Mouse (Mus musculus) embryonic facial prominence, embryonic 11.5 days (tissue): ENCODE data around the gene Psmd4. TPM values are rescaled to one million over a fixed set of nuclear protein-coding genes. Genes with fewer than 3 reads are reported as not detected.
"Not testable (repeated sequence)": the region's sequence is repeated elsewhere in the genome, so short reads cannot be mapped to it uniquely, and the experiment has no call there.

Experiments used
- ATAC-seq: fragments of 200-750 bp; cut with Nextera tagmentation; replicated peaks from 2 replicates; pipeline ENCODE4 v1.8.0; 2017; ENCODE audit warnings: low read depth; ENCODE audit not compliant: insufficient number of reproducible peaks, low FRiP score, low TSS enrichment
- DNase-seq: peaks from one replicate; pipeline ENCODE4 v3.0.0-alpha.2; 2015; ENCODE audit warnings: low spot score
- H3K27ac ChIP-seq: fragments of 300-500 bp; sonication (generic); replicated peaks from 2 replicates; pipeline ENCODE4 v1.5.1; 2014; ENCODE audit warnings: mild to moderate bottlenecking, low read depth, low read length, control low read depth
- H3K27me3 ChIP-seq: fragments of 300-500 bp; sonication (generic); 2 replicates; pipeline ENCODE4 v1.6.1; 2014; ENCODE audit warnings: mild to moderate bottlenecking, low read length, moderate library complexity, mixed read lengths; ENCODE audit not compliant: control insufficient read depth, insufficient read depth
- H3K36me3 ChIP-seq: fragments of 300-500 bp; sonication (generic); replicated peaks from 2 replicates; pipeline ENCODE4 v1.6.1; 2014; ENCODE audit warnings: low read depth, mild to moderate bottlenecking, low read length, moderate library complexity, mixed read lengths; ENCODE audit not compliant: control insufficient read depth, insufficient read depth
- H3K4me1 ChIP-seq: fragments of 300-500 bp; sonication (generic); 2 replicates; pipeline ENCODE4 v1.6.1; 2014; ENCODE audit warnings: low read length, mixed read lengths; ENCODE audit not compliant: control insufficient read depth, insufficient read depth
- H3K4me2 ChIP-seq: fragments of 300-500 bp; sonication (generic); 2 replicates; pipeline ENCODE4 v1.6.1; 2014; ENCODE audit warnings: low read depth, mild to moderate bottlenecking, control low read depth, low read length, moderate library complexity
- H3K4me3 ChIP-seq: fragments of 300-500 bp; sonication (generic); 2 replicates; pipeline ENCODE4 v1.5.1; 2014; ENCODE audit warnings: low read depth, low read length, control low read depth
- H3K9ac ChIP-seq: fragments of 300-500 bp; sonication (generic); replicated peaks from 2 replicates; pipeline ENCODE4 v1.6.1; 2014; ENCODE audit warnings: mild to moderate bottlenecking, control low read depth, low read length
- H3K9me3 ChIP-seq: fragments of 300-500 bp; sonication (generic); replicated peaks from 2 replicates; pipeline ENCODE4 v1.6.1; 2016; ENCODE audit warnings: mild to moderate bottlenecking, low read length, inconsistent platforms, mixed read lengths; ENCODE audit not compliant: control insufficient read depth
- WGBS: fragments of 180-500 bp; shearing (Covaris S2); extraction: QIAGEN DNeasy Blood & Tissue Kit; methylation state at CpG from one replicate; pipeline ENCODE4 v1.1.7; 2014; 5-methylcytosine and 5-hydroxymethylcytosine counted together
- polyA plus RNA-seq: library from polyadenylated mRNA; unstranded; fragments of >200 nt; fragmentation: Nextera tagmentation; extraction: Ambion mirVana; gene quantifications from 2 replicates; pipeline ENCODE4 v1.2.1, GENCODE M21; 2014

Gene Psmd4
- polyA plus RNA-seq, 1 experiment from 2014 or later: 311 TPM

- 82% methylated on average over 5 of the region's 5 CpGs for WGBS
- H3K9me3 ChIP-seq, H3K27ac ChIP-seq, H3K4me2 ChIP-seq, H3K4me3 ChIP-seq, H3K4me1 ChIP-seq, H3K9ac ChIP-seq, H3K27me3 ChIP-seq, H3K36me3 ChIP-seq, DNase-seq, ATAC-seq: not testable (repeated sequence)
These were observed 21.5 kb downstream of the Psmd4 start for GRCm38 (mm10) chr3:95020956-95021355.

DNA sequence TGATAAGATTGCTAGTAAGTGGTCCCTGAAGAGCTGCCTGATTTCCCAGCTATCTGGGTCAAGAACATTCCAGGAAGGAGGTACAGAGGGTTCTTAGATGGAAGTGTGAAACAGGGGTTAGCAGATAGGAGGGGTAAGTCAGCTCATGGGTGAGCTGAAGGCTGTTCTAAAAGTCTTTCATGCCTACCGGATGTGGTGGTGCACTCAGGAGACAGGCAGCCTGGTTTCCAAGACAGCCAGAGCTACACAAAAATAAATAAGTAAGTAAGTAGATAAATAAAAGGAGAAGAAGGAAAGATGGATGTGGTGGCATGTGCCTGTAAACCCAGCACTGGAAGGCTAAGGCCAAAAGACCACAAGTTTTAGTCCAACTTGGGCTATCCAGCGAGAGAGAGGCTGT lies 23.7 kb downstream of the Psmd4 start:
- H3K36me3 ChIP-seq: no peaks in the 10 kb centered on the region
- 91% methylated on average over 2 of the region's 2 CpGs for WGBS
- no peak overlapping the region for H3K9ac ChIP-seq
- ATAC-seq (no peak), DNase-seq (no peak)
- H3K4me1 ChIP-seq: peaks cover 6% of the 10 kb centered on the region; the same call in 1 of the 2 replicates
- no peaks in the 10 kb centered on the region for H3K27me3 ChIP-seq
- H3K27ac ChIP-seq: no peak overlapping the region
- no peak overlapping the region for H3K4me3 ChIP-seq
- no peak overlapping the region for H3K4me2 ChIP-seq
- H3K9me3 ChIP-seq: no peaks in the 10 kb centered on the region

DNA sequence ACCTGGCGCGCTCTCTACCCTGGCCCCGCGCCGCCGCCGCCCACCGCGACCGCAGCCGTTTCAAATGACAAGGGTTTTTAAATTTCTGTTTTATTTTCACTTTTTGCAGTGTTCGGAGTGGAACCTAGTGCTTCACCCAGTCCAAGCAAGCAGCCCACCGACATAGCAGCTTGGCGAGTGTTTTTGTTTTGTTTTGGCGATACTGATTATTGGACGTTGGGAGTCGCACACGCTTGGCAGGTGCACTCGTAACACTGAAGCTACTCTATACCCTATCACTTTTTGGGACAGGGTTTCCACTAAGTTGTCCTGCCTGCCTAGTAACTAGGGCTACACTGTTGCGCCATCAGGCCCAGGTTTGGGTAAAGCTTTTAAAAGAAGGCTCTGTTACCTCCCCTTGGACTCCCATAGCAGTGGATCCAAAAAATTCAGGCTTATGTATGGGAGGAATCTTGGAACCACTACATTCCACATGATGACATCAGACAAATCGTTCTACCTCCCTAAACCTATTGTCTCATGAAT lies 25.8 kb downstream of the Psmd4 start:
- Histone ChIP-seq H3K27me3 (no peaks in the 10 kb centered on the region), H3K4me2 (peak overlapping the region; percentile 45), H3K36me3 (peaks cover 4% of the 10 kb centered on the region), H3K9me3 (no peaks in the 10 kb centered on the region), H3K4me3 (peak overlapping the region; percentile 86), H3K4me1 (peaks cover 7% of the 10 kb centered on the region; the same call in 1 of the 2 replicates), H3K27ac (peak overlapping the region; percentile 89; the same call in 1 of the 2 replicates), H3K9ac (0 out of 2 replicates have a peak overlapping the region, but pooled peaks have one; percentile 61)
- WGBS: 6% methylated on average over 21 of the region's 21 CpGs
- DNase-seq (no peak), ATAC-seq (no peak)

- H3K36me3 ChIP-seq: peaks cover 6% of the 10 kb centered on the region
- ATAC-seq: peak; percentile 54
- under 1% methylated on average over 40 of the region's 40 CpGs for WGBS
These were observed 26.4 kb downstream of the Psmd4 start for GRCm38 (mm10) chr3:95015891-95016531.

DNA sequence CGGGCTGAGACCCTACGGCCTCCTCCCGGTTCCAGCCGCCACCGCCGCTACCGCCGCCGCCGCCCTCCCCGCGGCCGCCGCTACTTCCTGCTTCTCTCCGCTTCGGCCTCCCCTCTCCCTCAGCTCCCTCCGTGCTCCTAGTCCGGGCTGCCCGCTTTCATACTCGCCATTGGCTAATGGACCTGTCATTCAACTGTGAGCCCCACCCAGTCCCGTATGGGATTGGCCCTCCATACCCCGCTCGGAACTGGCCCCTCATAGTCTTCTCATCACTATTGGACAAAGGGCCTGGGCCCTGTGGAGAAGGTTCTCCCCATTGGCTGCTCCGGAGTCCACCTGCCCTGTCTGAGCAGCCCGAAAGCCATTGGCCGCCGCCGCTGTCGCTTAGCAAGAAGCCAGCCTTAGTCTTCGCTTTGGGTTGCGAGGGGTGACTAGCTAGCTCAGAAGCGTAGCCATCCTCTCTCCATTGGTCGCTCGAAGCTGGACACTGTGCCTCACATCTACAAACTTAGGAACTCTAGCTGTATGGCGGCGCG lies 27.0 kb downstream of the Psmd4 start, which contains the start of gene Zfp687:
Gene Zfp687, minus strand, starts transcription at position 112 of the 536 bp plus-strand sequence.
- H3K27me3 ChIP-seq: no peaks in the 10 kb centered on the region
- under 1% methylated on average over 25 of the region's 37 CpGs for WGBS
- H3K27ac ChIP-seq: peak within 1 kb of the TSS; percentile 89
- peaks cover 7% of the 10 kb centered on the region; the same call in 1 of the 2 replicates for H3K4me1 ChIP-seq
- peaks cover 6% of the 10 kb centered on the region for H3K36me3 ChIP-seq
- peak within 1 kb of the TSS; percentile 89 for H3K4me2 ChIP-seq
- peak within 1 kb of the TSS; percentile 86 for H3K4me3 ChIP-seq
- no peaks in the 10 kb centered on the region for H3K9me3 ChIP-seq
- H3K9ac ChIP-seq: peak within 1 kb of the TSS; percentile 77
- peak; percentile 99 for DNase-seq
- peak; percentile 100 for ATAC-seq

More at GRCm38 (mm10) chr3:95015891-95016531, 26.4 kb downstream of the Psmd4 start:
- H3K4me1 ChIP-seq: peaks cover 7% of the 10 kb centered on the region; the same call in 1 of the 2 replicates
- peak; percentile 94 for DNase-seq
- peak overlapping the region; percentile 89 for H3K27ac ChIP-seq
- H3K27me3 ChIP-seq: no peaks in the 10 kb centered on the region
- H3K9ac ChIP-seq: peak overlapping the region; percentile 61
- H3K4me3 ChIP-seq: peak overlapping the region; percentile 86
- no peaks in the 10 kb centered on the region for H3K9me3 ChIP-seq
- H3K4me2 ChIP-seq: peak overlapping the region; percentile 45

- Histone ChIP-seq H3K4me2 (peak overlapping the region; percentile 89), H3K27ac (peak overlapping the region; percentile 43), H3K36me3 (peaks cover 6% of the 10 kb centered on the region), H3K9me3 (no peaks in the 10 kb centered on the region), H3K9ac (peak overlapping the region; percentile 77), H3K4me1 (peaks cover 7% of the 10 kb centered on the region; the same call in 1 of the 2 replicates), H3K27me3 (no peaks in the 10 kb centered on the region), H3K4me3 (peak overlapping the region; percentile 86)
- ATAC-seq (peak; percentile 7; the same call in 1 of the 2 replicates), DNase-seq (peak; percentile 46)
- WGBS: under 1% methylated on average over 44 of the region's 44 CpGs
These were observed 27.8 kb downstream of the Psmd4 start for GRCm38 (mm10) chr3:95014428-95015151.

- H3K27me3 ChIP-seq: no peaks in the 10 kb centered on the region
- DNase-seq: no peak
- H3K4me2 ChIP-seq: peak overlapping the region; percentile 89
- peak overlapping the region; percentile 77 for H3K9ac ChIP-seq
- H3K4me3 ChIP-seq: peak overlapping the region; percentile 86
- H3K4me1 ChIP-seq: peaks cover 7% of the 10 kb centered on the region; the same call in 1 of the 2 replicates
- no peak for ATAC-seq
- 20% methylated on average over 13 of the region's 13 CpGs for WGBS
- no peak overlapping the region for H3K27ac ChIP-seq
- no peaks in the 10 kb centered on the region for H3K9me3 ChIP-seq
- H3K36me3 ChIP-seq: peaks cover 6% of the 10 kb centered on the region
These were observed 28.6 kb downstream of the Psmd4 start for GRCm38 (mm10) chr3:95013699-95014427.
